Mouse (Mus musculus): ENCODE results near the gene Cntrob.

Cntrob gene

DNA sequence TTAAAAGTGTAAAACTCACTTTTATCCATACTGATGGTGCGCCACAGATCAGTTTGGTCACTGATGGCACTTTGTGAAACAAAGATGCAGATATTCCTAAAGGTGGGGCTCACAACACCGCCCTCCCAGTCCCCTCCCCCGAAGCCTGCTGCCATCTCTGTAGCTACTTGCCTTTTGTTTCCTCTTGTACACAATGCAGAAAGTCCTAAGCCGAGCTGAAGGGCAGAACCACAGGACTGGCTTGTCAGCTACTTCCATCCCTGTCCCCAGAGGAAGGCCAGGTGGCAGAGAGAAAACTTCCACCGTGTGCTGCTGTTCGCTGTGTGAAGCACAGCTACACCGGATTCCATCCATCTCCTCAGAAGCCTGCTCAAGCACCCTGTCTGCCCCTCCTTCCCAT lies 25.3 kb downstream of the Cntrob start:
- DNase-seq (ENCODE audit: low spot score in 2 of 2), result no peak

DNA sequence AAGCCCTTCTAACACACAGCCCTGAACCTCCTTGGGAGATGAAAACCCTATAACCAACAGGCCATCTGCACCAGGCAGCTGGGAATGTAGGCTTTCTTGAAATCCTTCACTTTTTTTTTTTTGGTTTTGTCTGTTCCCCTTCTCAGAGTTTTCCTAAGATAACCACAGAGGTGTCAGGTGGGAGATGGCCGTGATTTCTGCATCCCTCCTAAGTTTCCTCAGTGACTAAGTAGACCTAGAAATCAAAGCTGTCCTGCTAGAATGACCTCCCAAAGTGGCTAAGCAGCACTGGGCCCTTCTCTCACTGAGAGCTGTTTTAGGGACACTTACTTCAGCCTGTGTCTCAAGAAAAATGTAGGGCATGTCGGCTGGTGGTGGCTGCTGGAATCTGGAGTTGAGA lies 25.8 kb downstream of the Cntrob start:
- no peak for DNase-seq (ENCODE audit: low spot score in 2 of 2)

DNA sequence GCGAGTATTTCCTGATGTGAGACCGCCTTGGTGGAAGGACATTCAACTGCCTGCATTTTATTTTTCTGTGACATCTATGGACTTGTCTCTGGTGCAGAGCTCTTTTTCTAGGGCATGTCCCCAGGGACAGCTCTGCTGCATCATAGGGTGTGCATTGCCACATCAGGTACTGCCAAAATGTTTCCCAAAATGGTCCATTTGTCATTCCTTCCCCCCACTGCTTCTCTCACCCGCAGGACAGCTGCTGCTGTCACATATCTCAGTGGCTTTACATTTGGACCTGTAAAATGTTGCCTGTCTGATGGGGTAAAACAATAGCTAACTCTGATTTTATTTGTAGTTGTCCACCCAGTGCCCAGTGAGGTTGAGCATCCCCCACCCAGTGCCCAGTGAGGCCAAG lies 28.3 kb downstream of the Cntrob start:
- no peak for DNase-seq (ENCODE audit: low spot score in 2 of 2)

- no peak for DNase-seq (ENCODE audit: low spot score in 2 of 2)
These were observed 32.5 kb downstream of the Cntrob start for GRCm38 (mm10) chr11:69291111-69291510.

DNA sequence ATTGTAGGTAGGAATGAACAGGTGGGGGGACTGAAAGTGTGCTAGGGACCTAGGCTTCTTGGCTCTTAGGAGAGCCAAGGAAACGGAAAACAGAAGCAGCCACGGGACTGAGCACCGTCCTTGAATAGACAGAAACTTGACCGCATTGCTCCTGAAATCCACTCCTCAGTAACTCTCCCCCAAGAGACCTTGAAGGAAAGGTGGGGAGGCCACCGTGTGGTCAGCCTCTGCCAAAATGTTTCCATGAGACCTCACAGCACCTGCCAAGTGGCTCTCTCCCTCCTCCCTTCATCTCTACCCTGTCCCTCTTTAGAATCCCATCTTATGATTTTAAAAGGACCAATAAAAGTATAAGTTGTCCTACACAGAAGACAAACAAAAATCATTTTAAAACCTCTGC lies 46.3 kb downstream of the Cntrob start:
- DNase-seq (ENCODE audit: low spot score in 2 of 2), result no peak

DNA sequence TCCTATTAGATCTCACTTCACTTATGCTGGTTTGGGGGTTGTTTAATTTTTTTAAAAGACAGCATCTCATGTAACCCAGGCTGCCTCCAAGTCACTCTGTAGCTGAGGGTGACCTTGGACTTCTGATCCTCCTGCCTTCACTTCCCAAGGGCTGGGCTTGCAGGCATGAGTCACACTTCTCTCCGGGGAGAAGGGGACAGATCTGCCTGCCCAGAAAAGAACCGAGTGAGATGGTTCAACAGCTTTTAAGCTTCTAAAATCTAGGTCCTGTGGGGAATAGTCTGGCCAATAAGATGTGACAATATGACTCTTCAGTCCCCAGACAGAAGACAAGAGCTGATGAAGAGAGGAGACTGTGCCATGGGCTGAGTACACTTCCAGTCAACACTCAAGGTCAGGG lies 47.5 kb downstream of the Cntrob start:
- DNase-seq (ENCODE audit: low spot score in 2 of 2), result no peak

DNA sequence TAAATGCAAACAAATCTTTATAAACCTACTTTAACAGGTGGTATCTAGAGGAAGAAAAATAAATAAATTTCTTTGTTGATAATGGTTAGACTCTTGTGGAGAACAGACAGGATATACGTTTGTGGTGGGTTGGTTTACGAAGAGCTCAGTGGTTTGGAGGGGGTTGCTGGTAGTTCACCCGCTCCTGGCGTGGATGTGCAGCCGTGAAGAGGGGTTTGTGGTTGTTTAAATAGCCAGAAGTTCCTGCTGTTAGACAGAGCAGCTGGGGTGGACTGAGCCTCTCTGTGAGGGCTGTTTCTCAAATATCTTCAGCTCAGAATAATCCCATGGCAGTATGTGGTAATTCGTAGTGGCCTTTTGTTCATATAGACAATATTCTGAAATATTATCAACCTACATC lies 47.9 kb downstream of the Cntrob start:
- DNase-seq (ENCODE audit: low spot score in 2 of 2), result no peak

DNA sequence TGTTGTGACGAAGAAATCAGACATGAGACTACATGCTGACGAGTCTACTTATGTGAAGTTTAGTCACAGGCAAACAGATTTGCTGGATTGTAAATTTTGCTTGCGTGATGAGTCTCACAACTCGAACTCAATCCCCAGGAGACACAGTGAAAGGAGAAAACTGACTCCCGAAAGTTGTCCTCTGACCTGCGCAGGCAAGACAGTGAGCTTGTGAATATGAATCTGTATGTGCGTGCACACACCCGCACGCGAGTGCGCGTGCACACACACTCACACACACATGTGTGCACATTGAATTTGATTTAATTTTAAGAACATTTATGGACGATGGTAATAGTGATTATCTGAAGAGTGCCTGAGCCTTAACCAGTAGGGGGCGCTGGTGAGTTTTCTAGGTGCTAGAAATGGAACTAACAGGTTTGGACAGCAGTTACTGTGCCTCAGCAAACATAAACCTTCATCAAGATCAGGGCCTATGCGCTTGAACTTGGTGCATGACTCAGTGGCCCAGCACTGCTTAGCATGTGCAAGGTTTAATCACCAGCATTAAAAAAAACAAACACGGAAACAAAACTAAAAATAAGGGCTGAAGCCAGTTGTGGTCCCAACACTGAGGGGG lies 51.3 kb downstream of the Cntrob start:
- peak; percentile 80 to 93 for DNase-seq (ENCODE audit: low spot score in 2 of 2)

GRCm38 (mm10) chr11:69269575-69269974 lies 54.0 kb downstream of the Cntrob start:
- DNase-seq (ENCODE audit: low spot score in 2 of 2), result peak; percentile 52 to 83

DNA sequence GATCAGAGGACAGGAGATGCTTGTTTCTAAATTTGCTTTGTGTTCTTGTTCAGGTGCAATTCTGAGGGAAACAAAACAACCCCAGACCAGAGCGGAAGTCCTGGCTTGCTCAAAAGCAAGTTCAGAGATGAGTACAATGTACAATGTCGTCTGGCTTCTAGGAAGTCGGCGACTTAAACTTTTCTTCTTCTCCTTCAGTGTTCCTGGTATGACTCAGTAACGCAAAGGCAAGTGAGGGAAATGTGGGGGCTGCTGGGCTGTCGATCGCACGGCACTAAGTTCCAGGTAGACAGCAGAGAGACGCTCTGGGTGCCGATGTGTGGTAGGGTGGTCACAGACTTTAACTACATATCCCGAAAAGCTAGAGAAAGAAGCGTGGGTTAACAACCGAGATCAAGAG lies 55.5 kb downstream of the Cntrob start:
- DNase-seq (ENCODE audit: low spot score in 2 of 2), result no peak

DNA sequence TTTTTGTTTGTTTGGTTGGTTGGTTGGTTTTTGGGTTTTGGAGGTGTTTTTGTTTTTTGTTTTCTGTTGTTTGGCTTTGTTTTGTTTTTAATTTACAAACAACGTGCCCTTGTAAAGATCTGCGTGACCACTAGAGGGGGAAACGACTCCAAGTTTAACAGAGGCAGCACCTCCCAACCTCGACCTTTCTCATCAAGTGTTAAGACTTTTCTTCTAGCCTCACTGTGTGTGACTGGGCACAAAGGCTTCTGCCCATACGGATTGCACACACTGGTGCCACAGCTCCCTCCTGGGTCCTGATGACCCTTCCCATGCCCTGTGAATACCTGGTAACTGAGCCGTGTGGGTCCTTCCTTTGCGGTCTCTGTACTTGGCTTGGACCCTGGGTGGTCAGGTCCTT lies 56.2 kb downstream of the Cntrob start:
- DNase-seq (ENCODE audit: low spot score in 2 of 2), result no peak

DNA sequence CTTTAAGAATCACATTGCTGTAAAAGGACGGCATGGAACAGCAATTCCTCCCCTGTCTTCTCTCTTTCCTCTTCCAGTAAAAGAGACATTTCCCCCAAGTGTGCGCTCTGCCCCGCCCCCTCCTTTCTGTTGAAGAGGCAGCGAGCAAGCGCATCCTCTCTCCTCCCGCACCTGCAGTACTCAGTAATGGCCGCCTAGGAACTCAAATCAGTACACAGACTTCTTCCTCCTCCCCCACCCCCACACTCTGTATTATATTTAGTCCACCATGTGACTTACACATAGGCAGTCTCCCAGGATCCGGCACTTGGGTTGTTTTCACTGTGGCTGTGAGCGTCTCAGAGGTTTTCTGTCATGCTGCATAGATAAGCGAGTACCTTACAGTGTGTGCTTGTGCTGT lies 57.3 kb downstream of the Cntrob start:
- DNase-seq (ENCODE audit: low spot score in 2 of 2), result peak in 1 of 2 experiments; percentile 68

DNA sequence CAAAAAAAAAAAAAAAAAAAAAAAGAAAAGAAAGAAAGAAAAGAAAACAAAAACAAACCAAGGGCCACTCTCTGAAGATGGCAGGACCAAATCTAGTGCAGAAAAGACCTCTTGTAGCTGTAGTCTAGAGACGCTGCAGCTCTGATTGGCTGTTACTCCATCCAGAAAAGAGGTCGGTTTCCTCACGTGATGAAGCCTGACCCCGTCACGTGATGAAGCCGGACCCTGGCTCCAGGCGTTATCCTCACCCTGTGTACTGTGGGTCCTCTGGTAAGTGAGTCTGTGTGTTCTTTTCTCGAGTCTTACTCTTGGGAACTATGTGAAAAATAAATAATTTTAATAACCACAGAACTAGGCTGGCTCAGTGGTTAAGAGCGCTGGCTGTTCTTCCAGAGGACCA lies 58.2 kb downstream of the Cntrob start:
- no peak for DNase-seq (ENCODE audit: low spot score in 2 of 2)

- DNase-seq (ENCODE audit: low spot score in 2 of 2), result no peak
These were observed 59.3 kb downstream of the Cntrob start for GRCm38 (mm10) chr11:69264276-69264675.

DNA sequence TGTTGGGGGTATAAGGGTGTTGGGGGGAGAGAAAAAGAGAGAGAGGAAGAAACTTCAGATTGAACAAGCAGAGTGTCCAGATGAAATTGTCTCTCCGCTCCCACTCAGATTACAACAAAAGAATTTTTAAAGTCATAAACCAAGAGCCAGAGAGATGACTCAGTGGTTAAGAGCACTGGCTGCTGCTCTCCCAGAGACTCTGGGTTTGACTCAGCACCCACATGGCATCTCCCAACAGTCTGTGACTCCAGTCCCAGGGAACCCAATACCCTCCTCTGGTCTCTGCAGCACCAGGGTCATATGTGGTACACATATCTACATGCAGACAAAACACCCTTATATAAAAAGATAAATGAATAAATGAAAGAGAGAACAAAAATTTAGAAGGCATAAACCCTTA lies 63.5 kb downstream of the Cntrob start:
- DNase-seq (ENCODE audit: low spot score in 2 of 2), result no peak

DNA sequence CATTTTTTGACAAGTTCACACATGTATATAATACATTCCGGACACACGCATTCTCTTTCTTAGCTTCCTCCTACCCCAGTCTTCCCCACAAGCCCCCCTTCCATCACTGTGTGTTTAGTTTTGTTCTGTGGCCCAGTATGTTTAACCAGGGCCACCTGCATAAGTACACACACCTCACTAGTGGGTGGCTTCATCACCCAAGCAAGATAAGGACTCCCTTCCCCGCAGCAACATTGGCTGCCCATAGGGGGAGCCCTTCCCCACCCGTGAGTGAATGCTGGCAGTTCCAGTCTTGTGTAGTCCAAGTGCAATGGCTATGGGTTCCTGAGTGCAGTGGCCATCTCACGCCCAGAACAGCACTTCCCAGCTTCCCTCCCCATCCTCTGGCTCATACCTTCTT lies 65.3 kb downstream of the Cntrob start:
- peak; percentile 29 to 72 for DNase-seq (ENCODE audit: low spot score in 2 of 2)

DNA sequence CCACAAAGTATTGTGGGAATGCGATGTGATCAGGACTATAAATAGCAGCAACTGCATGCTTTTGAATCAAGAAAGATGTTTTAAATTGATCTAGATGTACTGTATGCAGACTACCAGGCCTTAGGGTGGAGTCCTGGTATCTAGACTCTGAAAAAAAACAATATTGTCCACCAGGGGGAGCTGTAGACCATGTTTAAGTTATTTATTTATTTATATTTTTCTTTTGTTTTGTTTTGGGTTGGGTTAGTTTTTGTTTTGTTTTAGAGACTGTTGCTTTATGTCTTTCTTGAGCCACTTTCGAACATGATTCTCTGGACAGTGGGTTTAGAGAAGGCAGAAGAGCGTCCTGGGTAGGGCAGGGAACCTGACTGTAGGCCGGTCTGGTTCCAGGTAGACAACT lies 65.8 kb downstream of the Cntrob start:
- no peak for DNase-seq (ENCODE audit: low spot score in 2 of 2)

DNA sequence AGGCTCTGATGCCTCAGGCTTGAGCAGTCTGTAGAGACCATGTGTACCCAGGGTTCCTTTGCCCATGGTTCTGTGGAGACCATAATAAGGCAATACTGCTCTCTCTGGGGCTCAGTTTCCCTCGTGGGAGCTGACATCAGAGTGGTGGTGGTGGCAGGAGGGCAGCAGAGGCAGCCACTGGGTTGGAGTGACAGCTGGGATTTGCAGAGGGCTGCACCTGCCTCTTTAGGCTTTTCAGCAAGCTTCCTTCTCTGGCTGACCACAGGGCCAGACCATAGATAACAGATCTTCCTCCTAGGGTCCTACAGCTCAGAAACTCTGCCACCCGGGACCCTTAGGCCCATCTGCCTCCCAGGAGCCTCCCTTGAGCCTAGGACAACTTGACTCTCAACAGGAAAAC lies 66.5 kb downstream of the Cntrob start:
- DNase-seq (ENCODE audit: low spot score in 2 of 2), result no peak

- no peak for DNase-seq (ENCODE audit: low spot score in 2 of 2)
These were observed 68.8 kb downstream of the Cntrob start for GRCm38 (mm10) chr11:69254808-69255207.

DNA sequence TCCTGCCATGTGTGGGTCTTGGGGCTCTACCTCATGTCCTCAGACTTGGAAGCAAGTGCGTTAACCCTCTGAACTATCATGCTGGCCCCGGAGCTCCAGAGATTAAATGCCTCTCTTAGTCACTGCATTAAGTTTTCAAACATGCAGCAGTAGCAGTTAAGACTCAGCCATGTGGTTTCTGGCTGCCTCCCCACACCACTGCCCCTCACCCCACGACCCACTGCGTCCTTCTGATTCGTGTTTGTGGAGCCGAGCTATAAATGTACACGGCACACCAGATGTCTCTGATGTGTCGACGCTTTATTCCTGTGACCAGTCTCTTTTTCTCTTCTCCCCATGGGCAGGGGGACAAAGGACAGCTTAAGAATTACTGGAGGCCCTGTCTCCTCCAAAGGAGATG lies 70.4 kb downstream of the Cntrob start:
- no peak for DNase-seq (ENCODE audit: low spot score in 2 of 2)

DNA sequence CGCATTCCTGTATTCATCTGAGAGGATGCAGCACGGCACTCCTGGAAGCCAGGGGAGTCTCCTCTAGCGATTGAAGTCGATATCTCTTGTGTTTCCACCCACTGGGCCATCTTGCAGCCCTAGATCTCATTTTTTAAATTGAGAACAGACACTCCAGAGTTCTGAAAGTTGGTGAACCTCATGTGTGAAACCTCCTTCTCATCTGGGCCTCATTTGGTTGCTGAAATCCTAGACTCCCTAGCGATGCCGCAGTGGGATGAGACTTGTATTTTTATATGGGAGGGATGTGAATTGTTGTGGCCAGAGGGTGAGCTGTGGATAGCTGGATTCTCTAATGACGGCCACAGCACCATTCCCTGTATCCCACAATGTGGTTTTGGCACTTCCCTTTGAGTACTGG lies 71.6 kb downstream of the Cntrob start:
- no peak for DNase-seq (ENCODE audit: low spot score in 2 of 2)

- DNase-seq (ENCODE audit: low spot score in 2 of 2), result peak in 1 of 2 experiments; percentile 56
These were observed 72.3 kb downstream of the Cntrob start for GRCm38 (mm10) chr11:69251135-69251842.

DNA sequence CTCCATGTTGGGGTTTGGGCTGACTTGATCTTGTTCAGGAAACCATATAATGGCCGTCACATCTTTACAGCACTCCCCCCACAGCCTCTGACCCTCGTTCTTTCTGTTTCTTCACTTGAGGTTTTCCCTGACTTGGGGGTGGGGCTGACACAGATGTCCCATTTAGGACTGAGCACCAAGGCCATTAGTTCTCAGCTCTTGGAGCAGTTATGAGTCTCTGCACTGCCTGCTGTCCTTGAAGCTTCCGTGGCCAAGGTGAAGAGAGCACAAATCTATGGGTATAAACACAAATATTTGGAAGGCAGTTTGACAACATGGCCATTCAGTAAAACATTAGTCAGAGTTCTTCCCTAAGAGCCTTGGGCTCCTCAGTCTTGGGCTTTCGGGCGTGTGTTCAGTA lies 73.5 kb downstream of the Cntrob start:
- no peak for DNase-seq (ENCODE audit: low spot score in 2 of 2)

All from spleen, postnatal 10 days (tissue).